Mouse (Mus musculus) forebrain, embryonic 15.5 days (tissue): ENCODE measurements around the gene Trim7. TPM values are rescaled to one million over a fixed set of nuclear protein-coding genes. Genes with fewer than 3 reads are reported as not detected.
"Not testable (repeated sequence)": the region's sequence is repeated elsewhere in the genome, so short reads cannot be mapped to it uniquely, and the experiment has no call there.

ENCODE experiments used
- ATAC-seq: fragments of 200-750 bp; cut with Nextera tagmentation; replicated peaks from 2 replicates; pipeline ENCODE4 v1.8.0; 2017; ENCODE audit warnings: mild to moderate bottlenecking, moderate TSS enrichment, moderate library complexity
- H3K27ac ChIP-seq: fragments of 300-500 bp; sonication (generic); replicated peaks from 2 replicates; pipeline ENCODE4 v1.5.1; 2015; ENCODE audit warnings: mild to moderate bottlenecking, inconsistent platforms
- H3K27me3 ChIP-seq: fragments of 300-500 bp; sonication (generic); 2 replicates; pipeline ENCODE4 v1.6.1; 2015; ENCODE audit warnings: inconsistent platforms
- H3K36me3 ChIP-seq: fragments of 300-500 bp; sonication (generic); 2 replicates; pipeline ENCODE4 v1.6.1; 2015; ENCODE audit warnings: mild to moderate bottlenecking, inconsistent platforms
- H3K4me1 ChIP-seq: fragments of 300-500 bp; sonication (generic); 2 replicates; pipeline ENCODE4 v1.6.1; 2015; ENCODE audit warnings: inconsistent platforms
- H3K4me2 ChIP-seq: fragments of 300-500 bp; sonication (generic); replicated peaks from 2 replicates; pipeline ENCODE4 v1.6.1; 2015; ENCODE audit warnings: mild to moderate bottlenecking, inconsistent platforms
- H3K4me3 ChIP-seq: fragments of 300-500 bp; sonication (generic); 2 replicates; pipeline ENCODE4 v1.5.1; 2015; ENCODE audit warnings: mild to moderate bottlenecking, inconsistent platforms
- H3K9ac ChIP-seq: fragments of 300-500 bp; sonication (generic); replicated peaks from 2 replicates; pipeline ENCODE4 v1.6.1; 2015; ENCODE audit warnings: mild to moderate bottlenecking, inconsistent platforms
- H3K9me3 ChIP-seq: fragments of 300-500 bp; sonication (generic); 2 replicates; pipeline ENCODE4 v1.6.1; 2016; ENCODE audit warnings: inconsistent platforms
- whole genome bisulfite sequencing: fragments of 180-500 bp; shearing (Covaris S2); methylation state at CpG from one replicate; pipeline ENCODE4 v1.1.7; 2015; ENCODE audit warnings: mixed read lengths; 5-methylcytosine and 5-hydroxymethylcytosine counted together
- polyA plus RNA-seq: library from polyadenylated mRNA; unstranded; fragments of >200 nt; fragmentation: Nextera tagmentation; extraction: Ambion mirVana; gene quantifications from 2 replicates; pipeline ENCODE4 v1.2.1, GENCODE M21; 2015

Trim7 gene
- polyA plus RNA-seq, 1 experiment from 2014 or later: 1.7 TPM

- no peak overlapping the region for H3K4me2 ChIP-seq
- ATAC-seq: no peak
- no peak overlapping the region for H3K9ac ChIP-seq
- peaks cover 7% of the 10 kb centered on the region for H3K4me1 ChIP-seq
- no peak overlapping the region for H3K4me3 ChIP-seq
- H3K36me3 ChIP-seq: no peaks in the 10 kb centered on the region
- H3K9me3 ChIP-seq: no peaks in the 10 kb centered on the region
- no peak overlapping the region for H3K27ac ChIP-seq
- H3K27me3 ChIP-seq: no peaks in the 10 kb centered on the region
- 96% methylated on average over 9 of the region's 9 CpGs for WGBS
Observed at GRCm38 (mm10) chr11:48866481-48866880, 40.5 kb downstream of the Trim7 start.

- H3K27ac ChIP-seq: no peak overlapping the region
- no peak for ATAC-seq
- 76% methylated on average over 7 of the region's 7 CpGs for WGBS
- no peaks in the 10 kb centered on the region for H3K36me3 ChIP-seq
- 0 out of 2 replicates have a peak, but pooled peaks cover 4% of the 10 kb centered on the region for H3K27me3 ChIP-seq
- H3K9me3 ChIP-seq: no peaks in the 10 kb centered on the region
- no peak overlapping the region for H3K4me3 ChIP-seq
- peaks cover 15% of the 10 kb centered on the region for H3K4me1 ChIP-seq
- no peak overlapping the region for H3K9ac ChIP-seq
- no peak overlapping the region for H3K4me2 ChIP-seq
Observed at GRCm38 (mm10) chr11:48869380-48870110, 43.6 kb downstream of the Trim7 start.

GRCm38 (mm10) chr11:48870781-48871180 lies 44.8 kb downstream of the Trim7 start:
- Histone ChIP-seq H3K27me3 (0 out of 2 replicates have a peak, but pooled peaks cover 4% of the 10 kb centered on the region), H3K27ac (no peak overlapping the region), H3K4me1 (peaks cover 15% of the 10 kb centered on the region), H3K4me2 (peak overlapping the region; percentile 68), H3K9me3 (no peaks in the 10 kb centered on the region), H3K36me3 (no peaks in the 10 kb centered on the region), H3K4me3 (peak overlapping the region; percentile 42), H3K9ac (peak overlapping the region; percentile 44; the same call in 1 of the 2 replicates)
- no peak for ATAC-seq
- WGBS: 37% methylated on average over 7 of the region's 7 CpGs

GRCm38 (mm10) chr11:48871201-48871772 lies 45.3 kb downstream of the Trim7 start, which contains the start of gene Irgm1:
Gene Irgm1 (minus strand): TSS chr11:48871683.
- peaks cover 15% of the 10 kb centered on the region for H3K4me1 ChIP-seq
- H3K27me3 ChIP-seq: 0 out of 2 replicates have a peak, but pooled peaks cover 4% of the 10 kb centered on the region
- peak within 1 kb of the TSS; percentile 68 for H3K4me2 ChIP-seq
- H3K36me3 ChIP-seq: no peaks in the 10 kb centered on the region
- 0 out of 2 replicates have a peak within 1 kb of the TSS, but pooled peaks have one; percentile 9 for H3K27ac ChIP-seq
- under 1% methylated on average over 19 of the region's 19 CpGs for whole genome bisulfite sequencing
- peak within 1 kb of the TSS; percentile 44 for H3K9ac ChIP-seq
- H3K4me3 ChIP-seq: peak within 1 kb of the TSS; percentile 42
- ATAC-seq: peak; percentile 55
- H3K9me3 ChIP-seq: no peaks in the 10 kb centered on the region

- peaks cover 15% of the 10 kb centered on the region for H3K4me1 ChIP-seq
- H3K27me3 ChIP-seq: 0 out of 2 replicates have a peak, but pooled peaks cover 4% of the 10 kb centered on the region
- WGBS: 11% methylated on average over 17 of the region's 17 CpGs
- peak overlapping the region; percentile 44 for H3K9ac ChIP-seq
- peak overlapping the region; percentile 68 for H3K4me2 ChIP-seq
- peak; percentile 51; the same call in 1 of the 2 replicates for ATAC-seq
- H3K9me3 ChIP-seq: no peaks in the 10 kb centered on the region
- 0 out of 2 replicates have a peak overlapping the region, but pooled peaks have one; percentile 9 for H3K27ac ChIP-seq
- peak overlapping the region; percentile 42 for H3K4me3 ChIP-seq
- H3K36me3 ChIP-seq: no peaks in the 10 kb centered on the region
Observed at GRCm38 (mm10) chr11:48871817-48872541, 46.0 kb downstream of the Trim7 start.

GRCm38 (mm10) chr11:48872695-48873300 lies 46.9 kb downstream of the Trim7 start:
- ATAC-seq: no peak
- no peaks in the 10 kb centered on the region for H3K9me3 ChIP-seq
- no peak overlapping the region for H3K9ac ChIP-seq
- H3K4me1 ChIP-seq: peaks cover 15% of the 10 kb centered on the region
- 0 out of 2 replicates have a peak, but pooled peaks cover 4% of the 10 kb centered on the region for H3K27me3 ChIP-seq
- no peak overlapping the region for H3K4me2 ChIP-seq
- no peak overlapping the region for H3K4me3 ChIP-seq
- H3K36me3 ChIP-seq: no peaks in the 10 kb centered on the region
- no peak overlapping the region for H3K27ac ChIP-seq
- 86% methylated on average over 7 of the region's 7 CpGs for WGBS

- H3K9ac ChIP-seq: no peak overlapping the region
- 0 out of 2 replicates have a peak, but pooled peaks cover 4% of the 10 kb centered on the region for H3K27me3 ChIP-seq
- H3K9me3 ChIP-seq: no peaks in the 10 kb centered on the region
- H3K4me3 ChIP-seq: no peak overlapping the region
- no peaks in the 10 kb centered on the region for H3K36me3 ChIP-seq
- no peak overlapping the region for H3K4me2 ChIP-seq
- ATAC-seq: no peak
- H3K4me1 ChIP-seq: peaks cover 15% of the 10 kb centered on the region
- 75% methylated on average over 10 of the region's 10 CpGs for WGBS
- H3K27ac ChIP-seq: no peak overlapping the region
Observed at GRCm38 (mm10) chr11:48873591-48874290, 47.8 kb downstream of the Trim7 start.

GRCm38 (mm10) chr11:48874465-48874864 lies 48.5 kb downstream of the Trim7 start:
- no peaks in the 10 kb centered on the region for H3K9me3 ChIP-seq
- 0 out of 2 replicates have a peak, but pooled peaks cover 4% of the 10 kb centered on the region for H3K27me3 ChIP-seq
- no peak overlapping the region for H3K4me3 ChIP-seq
- H3K36me3 ChIP-seq: no peaks in the 10 kb centered on the region
- peaks cover 15% of the 10 kb centered on the region for H3K4me1 ChIP-seq
- 0% methylated on average over 4 of the region's 4 CpGs for WGBS
- H3K27ac ChIP-seq: no peak overlapping the region
- H3K4me2 ChIP-seq: no peak overlapping the region
- no peak overlapping the region for H3K9ac ChIP-seq
- ATAC-seq: peak; percentile 75; the same call in 1 of the 2 replicates

GRCm38 (mm10) chr11:48875343-48875837 lies 49.5 kb downstream of the Trim7 start:
- 76% methylated on average over 1 of the region's 1 CpGs for WGBS
- not testable (repeated sequence) for ATAC-seq, H3K9me3 ChIP-seq, H3K27ac ChIP-seq, H3K9ac ChIP-seq, H3K4me2 ChIP-seq, H3K4me3 ChIP-seq, H3K36me3 ChIP-seq, H3K27me3 ChIP-seq
- peaks cover 15% of the 10 kb centered on the region for H3K4me1 ChIP-seq

GRCm38 (mm10) chr11:48876680-48877079 lies 50.7 kb downstream of the Trim7 start:
- H3K4me2 ChIP-seq: no peak overlapping the region

More at GRCm38 (mm10) chr11:48876680-48877079, 50.7 kb downstream of the Trim7 start:
- Histone ChIP-seq H3K9me3 (no peaks in the 10 kb centered on the region), H3K9ac (no peak overlapping the region), H3K36me3 (no peaks in the 10 kb centered on the region), H3K4me3 (no peak overlapping the region), H3K27me3 (0 out of 2 replicates have a peak, but pooled peaks cover 4% of the 10 kb centered on the region), H3K27ac (no peak overlapping the region), H3K4me1 (peaks cover 6% of the 10 kb centered on the region)
- no peak for ATAC-seq
- 94% methylated on average over 1 of the region's 1 CpGs for WGBS
